Mouse (Mus musculus) stomach, postnatal 0 days (tissue): ENCODE measurements around the gene Myo6.

ENCODE experiments used
- CTCF ChIP-seq: IDR thresholded peaks from 2 replicates; pipeline ENCODE4 v1.5.1; 2016; ENCODE audit warnings: antibody characterized with exemption, low read depth, mild to moderate bottlenecking, moderate library complexity
- EP300 ChIP-seq: optimal IDR thresholded peaks from 2 replicates; pipeline ENCODE3; 2016; ENCODE audit warnings: antibody characterized with exemption

DNA sequence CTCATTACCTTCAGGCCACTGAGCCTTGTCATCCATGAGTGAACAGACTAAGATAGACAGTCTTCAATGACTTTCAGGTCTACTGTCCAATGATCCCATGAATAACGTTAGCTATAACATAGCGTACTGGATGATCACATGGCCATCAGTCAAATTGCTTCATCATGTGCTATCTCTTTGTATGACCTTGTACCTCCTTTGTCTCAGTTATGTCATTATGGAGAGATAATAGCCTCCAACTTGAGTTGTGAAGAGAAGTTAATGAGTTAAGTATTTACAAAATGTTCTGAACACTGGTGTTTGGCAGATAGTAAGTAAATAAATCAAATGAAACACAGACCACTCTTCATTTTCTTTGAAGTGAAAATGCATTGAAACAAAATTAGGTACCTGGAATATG is 91.7 kb downstream of the Myo6 start:
- TF ChIP-seq EP300 (no peak), CTCF (no peak)
